Mouse (Mus musculus) stomach, postnatal 0 days (tissue): ENCODE measurements at regions not wholly inside any gene's neighbourhood (a gene's known extent, or its start where the extent isn't known, plus 50 kb on each side); places are given as distances from the start of the nearest gene placed in this dataset.

ENCODE experiments used
- CTCF ChIP-seq: IDR thresholded peaks from 2 replicates; pipeline ENCODE4 v1.5.1; 2016; ENCODE audit warnings: antibody characterized with exemption, low read depth, mild to moderate bottlenecking, moderate library complexity
- EP300 ChIP-seq: optimal IDR thresholded peaks from 2 replicates; pipeline ENCODE3; 2016; ENCODE audit warnings: antibody characterized with exemption

- TF ChIP-seq CTCF (peak; percentile 71), EP300 (no peak)
These were observed 115.6 kb upstream of the Tox3 start for GRCm38 (mm10) chr8:90463708-90464107.
